Mouse (Mus musculus) liver, adult 2 months (tissue): ENCODE results near the gene Fuca1.

Experiments used
- CTCF ChIP-seq: fragments of 200-500 bp; IDR thresholded peaks from 2 replicates; pipeline ENCODE4 v1.5.1; 2011; ENCODE audit warnings: low read depth, low read length, control low read depth
- POLR2A ChIP-seq: fragments of 200-500 bp; IDR thresholded peaks from 2 replicates; pipeline ENCODE4 v1.6.1; 2011; ENCODE audit warnings: low read length, control low read depth; ENCODE audit not compliant: insufficient read depth; ENCODE audit errors: extremely low read depth

DNA sequence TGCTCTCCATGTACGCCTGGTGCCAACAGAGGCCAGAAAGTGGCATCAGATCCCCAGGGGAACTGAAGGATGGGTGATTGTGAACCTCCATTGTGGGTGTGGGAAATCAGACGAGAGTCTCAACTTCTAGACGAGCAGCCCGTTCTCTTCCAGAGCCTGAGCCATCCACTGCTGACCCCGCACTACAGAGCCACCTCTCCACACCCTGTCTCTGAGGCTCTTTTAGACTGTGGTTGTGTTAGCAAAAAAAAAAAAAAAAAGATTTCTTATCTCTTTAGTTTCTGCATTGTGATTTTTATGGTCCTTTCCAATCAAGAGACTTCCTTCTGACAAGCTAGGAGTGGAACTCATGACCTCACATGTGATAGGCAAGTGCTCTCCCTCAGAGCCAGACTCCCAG is 8.9 kb downstream of the Fuca1 start:
- TF ChIP-seq CTCF (no peak), POLR2A (no peak)
